Mouse (Mus musculus) myocyte (in vitro differentiated cells): Measurements from ENCODE around the gene Hcrt.

Source experiments
- E2F4 ChIP-seq: IDR thresholded peaks from one replicate; pipeline ENCODE4 v1.6.1; 2011; ENCODE audit warnings: mild to moderate bottlenecking, control low read depth, moderate library complexity; ENCODE audit not compliant: insufficient read depth
- MAX ChIP-seq: IDR thresholded peaks from one replicate; pipeline ENCODE4 v1.6.1; 2011; ENCODE audit warnings: low read depth, mild to moderate bottlenecking, control low read depth
- MYOG ChIP-seq, 3 experiments: IDR thresholded peaks; one replicate each; pipeline ENCODE4 v1.6.1; 2011; ENCODE audit warnings: control low read depth in 2 of 3, low read depth in 2 of 3, mild to moderate bottlenecking in 2 of 3; ENCODE audit not compliant: insufficient read length in 2 of 3, control insufficient read depth in 1 of 3, insufficient read depth in 1 of 3
- POLR2A ChIP-seq: IDR thresholded peaks from one replicate; pipeline ENCODE4 v1.6.1; 2011; ENCODE audit warnings: low read depth, mild to moderate bottlenecking, control low read depth, moderate library complexity; ENCODE audit not compliant: insufficient read length
- POLR2AphosphoS2 ChIP-seq: IDR thresholded peaks from one replicate; pipeline ENCODE4 v1.6.1; 2011; ENCODE audit warnings: low read depth, control low read depth; ENCODE audit not compliant: insufficient read length
- SRF ChIP-seq: IDR thresholded peaks from one replicate; pipeline ENCODE4 v1.6.1; 2011; ENCODE audit warnings: low read depth; ENCODE audit not compliant: control insufficient read depth, insufficient read length
- TCF12 ChIP-seq: IDR thresholded peaks from one replicate; pipeline ENCODE4 v1.6.1; 2011; ENCODE audit warnings: mild to moderate bottlenecking, control low read depth; ENCODE audit not compliant: poor library complexity, insufficient read depth, severe bottlenecking
- TCF3 ChIP-seq: IDR thresholded peaks from one replicate; pipeline ENCODE4 v1.6.1; 2011; ENCODE audit warnings: low read depth, control low read depth; ENCODE audit not compliant: insufficient read length
- USF1 ChIP-seq: IDR thresholded peaks from one replicate; pipeline ENCODE4 v1.6.1; 2011; ENCODE audit warnings: low read depth, mild to moderate bottlenecking, control low read depth, moderate library complexity

GRCm38 (mm10) chr11:100767871-100768270, 5.1 kb upstream of the Hcrt start:
- TF ChIP-seq POLR2A: no peak
- TF ChIP-seq MYOG (IDR thresholded peaks at IDR 0.05; ENCODE audit: control insufficient read depth in 1 of 3, insufficient read depth in 1 of 3, insufficient read length in 2 of 3, low read depth in 2 of 3): no peak
- no peak for TF ChIP-seq TCF3
- no peak for TF ChIP-seq POLR2AphosphoS2
- TF ChIP-seq E2F4: no peak
- no peak for TF ChIP-seq MAX
- TF ChIP-seq TCF12: no peak
- TF ChIP-seq USF1: no peak
- TF ChIP-seq SRF: no peak
